Mouse (Mus musculus) bone marrow, adult 2 months (tissue): ENCODE measurements around the gene Ptprn2. TPM values are rescaled to one million over a fixed set of nuclear protein-coding genes. Genes with fewer than 3 reads are reported as not detected.

ENCODE experiments used
- H3K27ac ChIP-seq: fragments of 200-500 bp; 2 replicates; pipeline ENCODE4 v1.5.1; 2012; ENCODE audit warnings: low read depth, mild to moderate bottlenecking, control low read depth, inconsistent platforms, low read length; ENCODE audit not compliant: control insufficient read depth, poor library complexity, insufficient read depth
- H3K4me1 ChIP-seq: fragments of 200-500 bp; 2 replicates; pipeline ENCODE4 v1.6.1; 2011; ENCODE audit warnings: low read length; ENCODE audit not compliant: control insufficient read depth, insufficient read depth
- H3K4me3 ChIP-seq: fragments of 200-500 bp; replicated peaks from 2 replicates; pipeline ENCODE3; 2011; ENCODE audit warnings: mild to moderate bottlenecking, low read depth, low read length, control low read depth; ENCODE audit not compliant: control insufficient read depth
- CTCF ChIP-seq: fragments of 200-500 bp; IDR thresholded peaks from 2 replicates; pipeline ENCODE4 v1.5.1; 2011; ENCODE audit warnings: low read length, control low read depth; ENCODE audit not compliant: control insufficient read depth, insufficient read depth
- POLR2A ChIP-seq: fragments of 200-500 bp; IDR thresholded peaks from 2 replicates; pipeline ENCODE4 v1.6.1; 2011; ENCODE audit warnings: low read depth, mild to moderate bottlenecking, control low read depth, low read length, borderline replicate concordance; ENCODE audit not compliant: control insufficient read depth
- WGBS: fragments of 180-500 bp; shearing (Covaris S2); methylation state at CpG from one replicate; pipeline ENCODE4 v1.1.7; 2018; 5-methylcytosine and 5-hydroxymethylcytosine counted together
- polyA plus RNA-seq: library from polyadenylated mRNA; stranded (reverse); fragments of >200 nt; gene quantifications from 2 replicates; pipeline ENCODE4 v1.2.4, GENCODE M21; 2011; ENCODE audit warnings: low replicate concordance; ENCODE audit not compliant: missing spikeins, insufficient read depth, insufficient read length

Ptprn2 gene
- polyA plus RNA-seq, 1 experiment, result 0.35 TPM

- no peaks in the 10 kb centered on the region for H3K4me1 ChIP-seq
- 57% methylated on average over 4 of the region's 4 CpGs for WGBS
- H3K4me3 ChIP-seq, result no peak overlapping the region
- TF ChIP-seq CTCF (no peak), POLR2A (no peak)
- no peak overlapping the region for H3K27ac ChIP-seq
Observed at GRCm38 (mm10) chr12:116771493-116771892, 286.0 kb downstream of the Ptprn2 start.

GRCm38 (mm10) chr12:116772081-116772566 is 286.6 kb downstream of the Ptprn2 start:
- 55% methylated on average over 7 of the region's 7 CpGs for WGBS
- Histone ChIP-seq H3K4me3 (no peak overlapping the region), H3K4me1 (no peaks in the 10 kb centered on the region), H3K27ac (no peak overlapping the region)
- no peak for TF ChIP-seq POLR2A
- TF ChIP-seq CTCF, result no peak

- no peak overlapping the region for H3K27ac ChIP-seq
- 67% methylated on average over 3 of the region's 3 CpGs for WGBS
Observed at GRCm38 (mm10) chr12:116773344-116773743, 287.8 kb downstream of the Ptprn2 start.

GRCm38 (mm10) chr12:116776447-116776846 is 290.9 kb downstream of the Ptprn2 start:
- TF ChIP-seq CTCF (no peak), POLR2A (no peak)
- H3K27ac ChIP-seq, result no peak overlapping the region
- WGBS, result 71% methylated on average over 8 of the region's 8 CpGs
- H3K4me3 ChIP-seq, result no peak overlapping the region
- H3K4me1 ChIP-seq, result no peaks in the 10 kb centered on the region

More at GRCm38 (mm10) chr12:116773344-116773743, 287.8 kb downstream of the Ptprn2 start:
- Histone ChIP-seq H3K4me1 (no peaks in the 10 kb centered on the region), H3K4me3 (no peak overlapping the region)
- no peak for TF ChIP-seq CTCF
- TF ChIP-seq POLR2A, result no peak

- Histone ChIP-seq H3K4me1 (no peaks in the 10 kb centered on the region), H3K4me3 (no peak overlapping the region), H3K27ac (no peak overlapping the region)
- TF ChIP-seq CTCF (no peak), POLR2A (no peak)
- WGBS, result 70% methylated on average over 4 of the region's 4 CpGs
Observed at GRCm38 (mm10) chr12:116778095-116779090, 292.9 kb downstream of the Ptprn2 start.

GRCm38 (mm10) chr12:116780419-116780818 is 294.9 kb downstream of the Ptprn2 start:
- no peaks in the 10 kb centered on the region for H3K4me1 ChIP-seq
- H3K4me3 ChIP-seq, result no peak overlapping the region
- no peak overlapping the region for H3K27ac ChIP-seq
- no peak for TF ChIP-seq CTCF
- TF ChIP-seq POLR2A, result no peak
- WGBS, result 72% methylated on average over 1 of the region's 1 CpGs

GRCm38 (mm10) chr12:116785731-116786130 is 300.2 kb downstream of the Ptprn2 start:
- TF ChIP-seq POLR2A (no peak), CTCF (no peak)
- Histone ChIP-seq H3K27ac (no peak overlapping the region), H3K4me1 (no peaks in the 10 kb centered on the region), H3K4me3 (no peak overlapping the region)
- 73% methylated on average over 3 of the region's 3 CpGs for WGBS

GRCm38 (mm10) chr12:116788346-116788745 is 302.8 kb downstream of the Ptprn2 start:
- Histone ChIP-seq H3K4me1 (no peaks in the 10 kb centered on the region), H3K27ac (no peak overlapping the region), H3K4me3 (no peak overlapping the region)
- no peak for TF ChIP-seq CTCF
- WGBS, result 65% methylated on average over 3 of the region's 3 CpGs
